Mouse (Mus musculus) liver, embryonic 14.5 days (tissue): ENCODE measurements around the gene Myo9b. TPM values are rescaled to one million over a fixed set of nuclear protein-coding genes. Genes with fewer than 3 reads are reported as not detected.
"Not testable (repeated sequence)": the region's sequence is repeated elsewhere in the genome, so short reads cannot be mapped to it uniquely, and the experiment has no call there.

Source experiments
- ATAC-seq: fragments of 200-750 bp; cut with Nextera tagmentation; 2 replicates; pipeline ENCODE4 v1.8.0; 2017; ENCODE audit warnings: moderate number of reproducible peaks, mild to moderate bottlenecking, moderate library complexity; ENCODE audit not compliant: insufficient read depth
- DNase-seq, 3 experiments: peaks; one replicate each; pipeline ENCODE4 v3.0.0-alpha.2; 2012 to 2013; ENCODE audit warnings: low read depth in 3 of 3, low spot score in 3 of 3
- H3K27ac ChIP-seq: fragments of 300-500 bp; sonication (generic); 2 replicates; pipeline ENCODE4 v1.5.1; 2014; ENCODE audit warnings: moderate library complexity, mild to moderate bottlenecking, control low read depth, inconsistent platforms
- H3K27me3 ChIP-seq: fragments of 300-500 bp; sonication (generic); 2 replicates; pipeline ENCODE4 v1.6.1; 2014; ENCODE audit warnings: mild to moderate bottlenecking, low read length, moderate library complexity; ENCODE audit not compliant: control insufficient read depth, insufficient read depth
- H3K36me3 ChIP-seq: fragments of 300-500 bp; sonication (generic); replicated peaks from 2 replicates; pipeline ENCODE4 v1.6.1; 2014; ENCODE audit warnings: low read depth; ENCODE audit not compliant: control insufficient read depth, insufficient read depth
- H3K4me1 ChIP-seq, 2 experiments: fragments of 200-500 bp in 1 of 2; fragments of 300-500 bp in 1 of 2; sonication (generic) in 1 of 2; replicated peaks; 2 replicates each; pipeline ENCODE4 v1.6.1; 2012 to 2014; ENCODE audit warnings: antibody characterized with exemption in 1 of 2, inconsistent platforms in 1 of 2, low read length in 1 of 2; ENCODE audit not compliant: control insufficient read depth in 2 of 2, insufficient read depth in 2 of 2
- H3K4me2 ChIP-seq: fragments of 300-500 bp; sonication (generic); 2 replicates; pipeline ENCODE4 v1.6.1; 2014; ENCODE audit warnings: low read depth, mild to moderate bottlenecking, control low read depth, moderate library complexity
- H3K4me3 ChIP-seq, 2 experiments: fragments of 200-500 bp in 1 of 2; fragments of 300-500 bp in 1 of 2; sonication (generic) in 1 of 2; 2 replicates each; pipeline ENCODE4 v1.5.1; 2012 to 2014; ENCODE audit warnings: low read depth in 2 of 2, low read length in 2 of 2, mild to moderate bottlenecking in 2 of 2, control low read depth in 1 of 2, inconsistent platforms in 1 of 2, moderate library complexity in 1 of 2; ENCODE audit not compliant: insufficient read depth in 1 of 2
- H3K9ac ChIP-seq: fragments of 300-500 bp; sonication (generic); replicated peaks from 2 replicates; pipeline ENCODE4 v1.6.1; 2014; ENCODE audit warnings: mild to moderate bottlenecking, control low read depth, moderate library complexity
- H3K9me3 ChIP-seq: fragments of 300-500 bp; sonication (generic); 2 replicates; pipeline ENCODE4 v1.6.1; 2016; ENCODE audit warnings: low read length, mixed read lengths; ENCODE audit not compliant: control insufficient read depth
- CTCF ChIP-seq: IDR thresholded peaks from 2 replicates; pipeline ENCODE4 v1.5.1; 2016; ENCODE audit warnings: antibody characterized with exemption, low read depth, control low read depth
- EP300 ChIP-seq: IDR thresholded peaks from 2 replicates; pipeline ENCODE4 v1.6.1; 2016; ENCODE audit warnings: antibody characterized with exemption, low read depth
- WGBS: fragments of 180-500 bp; shearing (Covaris S2); extraction: QIAGEN DNeasy Blood & Tissue Kit; methylation state at CpG from one replicate; pipeline ENCODE4 v1.1.7; 2014; ENCODE audit not compliant: insufficient replicate concordance; 5-methylcytosine and 5-hydroxymethylcytosine counted together
- polyA plus RNA-seq, 2 experiments: library from polyadenylated mRNA; depleted of rRNA in 1 of 2; stranded (reverse) in 1 of 2; unstranded in 1 of 2; fragments of >200 nt; fragmentation: Nextera tagmentation in 1 of 2; extraction: Ambion mirVana in 1 of 2; gene quantifications; 2 replicates each; pipeline versions ENCODE4 v1.2.1 to v1.2.3; 2012 to 2014

Gene Myo9b
- polyA plus RNA-seq, 2 experiments, result 5.8 to 6.4 TPM

- Histone ChIP-seq H3K9ac (peak overlapping the region; percentile 23), H3K9me3 (no peaks in the 10 kb centered on the region), H3K27me3 (no peaks in the 10 kb centered on the region), H3K4me3 (no peak overlapping the region; a peak in 1 of 4 replicates), H3K27ac (no peak overlapping the region; the same call in 1 of the 2 replicates), H3K36me3 (peaks cover 3% of the 10 kb centered on the region; the same call in 1 of the 2 replicates), H3K4me2 (peak overlapping the region; percentile 84), H3K4me1 (peaks cover 26 to 31% of the 10 kb centered on the region in 2 experiments)
- TF ChIP-seq EP300 (no peak), CTCF (no peak)
- no peak for DNase-seq
- ATAC-seq, result no peak
These were observed 2.0 kb downstream of the Myo9b start for GRCm38 (mm10) chr8:71274478-71274877.

GRCm38 (mm10) chr8:71276166-71276565 is 3.7 kb downstream of the Myo9b start:
- Histone ChIP-seq H3K27me3 (no peaks in the 10 kb centered on the region), H3K36me3 (peaks cover 3% of the 10 kb centered on the region; the same call in 1 of the 2 replicates), H3K4me2 (no peak overlapping the region), H3K27ac (no peak overlapping the region), H3K4me1 (peaks cover 23 to 27% of the 10 kb centered on the region in 2 experiments), H3K9ac (no peak overlapping the region), H3K9me3 (no peaks in the 10 kb centered on the region), H3K4me3 (no peak overlapping the region)
- no peak for ATAC-seq
- no peak for DNase-seq
- TF ChIP-seq EP300 (no peak), CTCF (no peak)
- WGBS, result 83% methylated on average over 3 of the region's 3 CpGs

- H3K4me1 ChIP-seq, result peaks cover 9 to 15% of the 10 kb centered on the region in 2 experiments
These were observed 6.9 kb downstream of the Myo9b start for GRCm38 (mm10) chr8:71279409-71279808.

GRCm38 (mm10) chr8:71281731-71282130 is 9.2 kb downstream of the Myo9b start:
- not testable (repeated sequence) for ATAC-seq, H3K36me3 ChIP-seq, H3K9me3 ChIP-seq, H3K4me1 ChIP-seq, H3K4me3 ChIP-seq, H3K27ac ChIP-seq, H3K9ac ChIP-seq, DNase-seq, H3K27me3 ChIP-seq, H3K4me2 ChIP-seq
- 83% methylated on average over 1 of the region's 1 CpGs for WGBS

More at GRCm38 (mm10) chr8:71279409-71279808, 6.9 kb downstream of the Myo9b start:
- H3K9ac ChIP-seq, H3K36me3 ChIP-seq, H3K27me3 ChIP-seq, H3K27ac ChIP-seq, H3K9me3 ChIP-seq, H3K4me2 ChIP-seq, DNase-seq, ATAC-seq, H3K4me3 ChIP-seq: not testable (repeated sequence)
- 84% methylated on average over 1 of the region's 1 CpGs for WGBS

- TF ChIP-seq CTCF (no peak), EP300 (no peak)
- no peak overlapping the region for H3K4me3 ChIP-seq
- no peak overlapping the region for H3K27ac ChIP-seq
- ATAC-seq (no peak), DNase-seq (no peak)
- no peak overlapping the region for H3K4me2 ChIP-seq
- peaks cover 0 to 8% of the 10 kb centered on the region in 2 experiments; a peak in 2 of 4 replicates for H3K4me1 ChIP-seq
- no peaks in the 10 kb centered on the region for H3K9me3 ChIP-seq
- no peaks in the 10 kb centered on the region for H3K36me3 ChIP-seq
- H3K27me3 ChIP-seq, result no peaks in the 10 kb centered on the region
- 72% methylated on average over 5 of the region's 5 CpGs for WGBS
- H3K9ac ChIP-seq, result no peak overlapping the region
These were observed 10.1 kb downstream of the Myo9b start for GRCm38 (mm10) chr8:71282621-71283020.

GRCm38 (mm10) chr8:71286223-71286622 is 13.7 kb downstream of the Myo9b start:
- whole genome bisulfite sequencing, result 15% methylated on average over 2 of the region's 2 CpGs
- not testable (repeated sequence) for ATAC-seq, DNase-seq

More at GRCm38 (mm10) chr8:71286223-71286622, 13.7 kb downstream of the Myo9b start:
- not testable (repeated sequence) for H3K27ac ChIP-seq, H3K36me3 ChIP-seq, H3K9me3 ChIP-seq, H3K4me3 ChIP-seq, H3K4me1 ChIP-seq, H3K4me2 ChIP-seq, H3K27me3 ChIP-seq, H3K9ac ChIP-seq
